1 mouse cellular context compared by ENCODE assay signal in the genomic region with DNA sequence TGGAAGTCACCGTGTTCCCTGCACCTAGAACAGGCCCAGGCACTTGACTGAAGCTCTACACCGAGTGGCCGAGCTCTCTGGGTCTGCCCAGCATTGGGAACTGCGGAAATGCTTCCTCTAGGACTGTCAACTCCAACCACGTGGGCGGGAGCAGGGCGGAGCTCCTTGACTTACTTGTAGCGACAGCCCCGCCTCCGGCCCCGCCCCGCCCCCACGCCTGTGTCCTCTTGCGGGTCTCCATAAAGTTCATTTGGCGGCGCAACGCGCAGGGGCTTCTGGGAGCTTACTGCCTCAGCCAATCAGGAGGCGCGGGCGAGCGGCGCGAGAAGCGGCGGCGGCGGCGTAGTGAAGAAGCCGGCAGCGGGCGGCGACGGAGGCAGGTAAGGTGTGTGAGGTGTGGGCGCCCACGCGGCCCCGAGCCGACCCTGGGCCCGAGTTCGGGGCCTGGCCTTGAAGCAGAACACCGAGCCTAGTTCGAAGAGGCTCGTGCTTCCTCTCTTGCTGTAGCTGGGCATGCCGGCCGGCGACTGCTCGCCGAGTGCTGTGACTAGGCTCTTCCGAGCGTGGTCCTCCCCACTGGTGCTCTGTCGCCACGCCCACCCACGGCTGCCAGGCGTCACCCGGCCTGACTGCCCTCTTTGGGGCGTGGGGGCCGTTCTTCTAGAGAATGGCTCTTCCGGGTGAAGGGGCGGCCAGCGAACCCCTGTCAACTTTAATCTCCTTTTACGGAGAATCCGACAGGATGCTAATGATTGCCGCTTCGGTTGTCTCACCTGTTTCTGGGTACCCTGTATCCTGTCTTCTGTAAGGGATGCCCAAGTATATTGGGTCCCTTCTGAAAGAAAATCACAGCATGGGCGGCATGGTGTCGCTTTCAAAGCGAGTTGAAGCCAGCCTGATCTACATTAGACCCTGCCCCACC.
A peak's percentile ranks its signal among the peaks of the same experiment; 100 is the strongest.
TF ChIP-seq lines count a peak whose summit lies in the region.

Gene Nup93 (plus strand): TSS at position 313 of the 922 bp plus-strand sequence.

TF ChIP-seq in CH12.LX, 34 proteins besides CTCF, POLR2A, EP300 and RAD21 (continued from another document):
- TF ChIP-seq JUN (IDR thresholded peaks at IDR 0.05; ENCODE audit: insufficient read depth, low read depth, low read length) (no peak), ZC3H11A (IDR thresholded peaks at IDR 0.05; ENCODE audit: low read depth, low read length) (no peak), MXI1 (IDR thresholded peaks at IDR 0.05; ENCODE audit: low read depth, low read length) (peak; percentile 89), UBTF (IDR thresholded peaks at IDR 0.05; ENCODE audit: low read depth, low read length) (no peak), ETS1 (conservative IDR thresholded peaks at IDR 0.05; ENCODE audit: low read depth, low read length) (no peak), ZNF384 (IDR thresholded peaks at IDR 0.05; ENCODE audit: low read depth, low read length) (no peak), IRF4 (IDR thresholded peaks at IDR 0.05; ENCODE audit: low read depth, low read length) (no peak), MEF2A (IDR thresholded peaks at IDR 0.05; ENCODE audit: borderline replicate concordance, low read depth, low read length) (no peak), CHD1 (IDR thresholded peaks at IDR 0.05; ENCODE audit: low read depth, low read length) (no peak), ZMIZ1 (IDR thresholded peaks at IDR 0.05; ENCODE audit: low read depth, low read length) (peak; percentile 62; the same call in 1 of the 2 replicates), MAZ (IDR thresholded peaks at IDR 0.05; ENCODE audit: low read depth, low read length) (no peak), HCFC1 (IDR thresholded peaks at IDR 0.05; ENCODE audit: low read depth, low read length) (peak; percentile 82), CHD2 (IDR thresholded peaks at IDR 0.05; ENCODE audit: low read length) (peak; percentile 53), PAX5 (IDR thresholded peaks at IDR 0.05; ENCODE audit: low read length) (no peak), TBP (conservative IDR thresholded peaks at IDR 0.05; ENCODE audit: low read depth, low read length) (no peak), BHLHE40 (IDR thresholded peaks at IDR 0.05; ENCODE audit: low read depth, low read length) (no peak; the same call in 1 of the 2 replicates), MYC (IDR thresholded peaks at IDR 0.05; ENCODE audit: low read depth, low read length) (peak; percentile 26; the same call in 1 of the 2 replicates), JUND (conservative IDR thresholded peaks at IDR 0.05; ENCODE audit: low read depth, low read length) (no peak), RCOR1 (conservative IDR thresholded peaks at IDR 0.05; ENCODE audit: low read depth, low read length) (no peak), USF2 (conservative IDR thresholded peaks at IDR 0.05; ENCODE audit: low read depth, low read length) (0 out of 2 replicates have a peak, but pooled peaks have one; percentile 33), NELFE (IDR thresholded peaks at IDR 0.05; ENCODE audit: low read depth, low read length) (peak; percentile 81), TCF12 (IDR thresholded peaks at IDR 0.05; ENCODE audit: low read depth, low read length) (no peak), ELF1 (IDR thresholded peaks at IDR 0.05; ENCODE audit: low read depth, low read length) (peak; percentile 53)
